Mouse (Mus musculus): ENCODE data around the gene Olfr860.
"Not testable (repeated sequence)": the region's sequence is repeated elsewhere in the genome, so short reads cannot be mapped to it uniquely, and the experiment has no call there.

The Olfr860 gene

GRCm38 (mm10) chr9:19849647-19850046, at the start of gene Olfr860:
TSS of gene Olfr860 (minus strand) at chr9:19849747.
- in situ Hi-C loops (cut with MboI, MseI): no loop called here

- in situ Hi-C loops (cut with MboI, MseI): no loop called here
Observed at GRCm38 (mm10) chr9:19887904-19888303, 38.4 kb upstream of the Olfr860 start, which contains the start of gene Olfr862. TSS of gene Olfr862 (minus strand) at chr9:19888004.

- in situ Hi-C loops (cut with MboI, MseI): not testable (repeated sequence)
Observed at GRCm38 (mm10) chr9:19804606-19805005, 44.9 kb downstream of the Olfr860 start, which contains the start of gene Olfr859. TSS of gene Olfr859 (plus strand) at chr9:19804906.

GRCm38 (mm10) chr9:19803000-19803399, 46.5 kb downstream of the Olfr860 start:
- in situ Hi-C loops (cut with MboI, MseI): no loop called here
